Mouse (Mus musculus) cerebellum, adult 8-10 months (tissue): ENCODE data around the gene Tssc4.

Experiments used
- DNase-seq: peaks from one replicate; pipeline ENCODE4 v3.0.0; 2022

Gene Tssc4

GRCm38 (mm10) chr7:143114773-143115172 lies 45.7 kb downstream of the Tssc4 start:
- no peak for DNase-seq

- no peak for DNase-seq
Measured at GRCm38 (mm10) chr7:143116521-143116920, 47.5 kb downstream of the Tssc4 start.

- DNase-seq, result no peak
Measured at GRCm38 (mm10) chr7:143119407-143119806, 50.4 kb downstream of the Tssc4 start.

GRCm38 (mm10) chr7:143119826-143120225 lies 50.8 kb downstream of the Tssc4 start:
- DNase-seq, result no peak
